Mouse (Mus musculus) gastrocnemius, postnatal 36 days (tissue): ENCODE results near the gene Tmem88. TPM values are rescaled to one million over a fixed set of nuclear protein-coding genes. Genes with fewer than 3 reads are reported as not detected.

ENCODE experiments used
- DNase-seq, 2 experiments: peaks; one replicate each; pipeline ENCODE4 v3.0.0; 2022
- intact Hi-C: fragments of 180-260 bp; cut with DNase I; formaldehyde crosslinking; loops from one replicate; pipeline ENCODE4 v1.15.1; 2025
- total RNA-seq, 2 experiments: library from RNA; stranded (reverse); gene quantifications; 2 replicates each; pipeline ENCODE4 v1.2.3; 2021

Gene Tmem88
- total RNA-seq, 2 experiments from 2014 or later, result 6.3 to 7.9 TPM

DNA sequence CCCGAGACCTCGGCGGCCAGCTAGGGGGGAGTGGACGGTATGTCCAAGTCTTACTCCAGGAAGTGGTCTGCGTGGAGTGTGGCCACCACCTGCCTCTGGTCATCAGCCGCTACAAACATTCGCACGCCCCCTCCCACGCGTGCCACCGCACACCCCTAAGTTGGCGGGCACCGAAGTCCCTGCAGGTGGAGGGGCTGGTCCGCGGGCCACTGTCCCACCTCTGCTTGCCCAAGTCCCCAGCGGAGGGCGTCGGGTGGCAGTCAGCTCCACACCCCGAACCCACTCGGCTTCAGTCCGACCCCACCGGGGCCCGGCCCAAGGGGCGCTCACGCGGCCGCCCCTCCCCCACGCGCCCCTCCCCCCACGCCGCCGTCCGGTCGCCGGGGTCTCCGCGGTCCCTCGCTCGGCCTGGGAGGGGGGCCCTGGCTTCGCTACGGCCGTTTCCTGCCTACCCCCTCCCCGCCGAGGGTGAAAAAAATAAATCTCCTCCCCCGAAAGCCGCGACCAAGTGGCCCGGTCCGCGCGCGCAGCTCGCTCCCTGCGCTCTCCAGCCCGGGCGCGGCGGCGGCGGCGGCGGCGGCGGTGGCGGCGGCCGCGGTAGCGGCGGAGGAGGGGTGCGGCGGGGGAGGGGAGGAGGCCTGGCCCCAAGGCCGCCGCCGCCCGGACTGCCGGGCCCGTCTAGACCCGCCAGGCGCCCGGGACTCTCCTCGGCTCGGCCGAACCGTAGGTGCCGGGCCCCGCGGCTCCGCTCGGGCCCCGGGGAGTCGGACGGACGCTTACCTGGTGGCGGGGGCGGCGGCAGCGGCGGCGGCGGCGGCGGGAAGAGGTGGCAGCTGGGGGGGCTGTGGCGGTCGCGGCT is 29.4 kb downstream of the Tmem88 start:
- DNase-seq, result peak in 1 of 2 experiments; percentile 39
- intact Hi-C loops, result loop anchor here (5.0 kb wide), 1 partner anchor 46 kb away; the partner anchor contains the start of genes Cntrob and Trappc1

GRCm38 (mm10) chr11:69367616-69368355 is 30.2 kb downstream of the Tmem88 start:
- DNase-seq, result no peak
- intact Hi-C loops, result loop anchor here (5.0 kb wide), 1 partner anchor 45 kb away; the partner anchor contains the start of genes Cntrob and Trappc1

DNA sequence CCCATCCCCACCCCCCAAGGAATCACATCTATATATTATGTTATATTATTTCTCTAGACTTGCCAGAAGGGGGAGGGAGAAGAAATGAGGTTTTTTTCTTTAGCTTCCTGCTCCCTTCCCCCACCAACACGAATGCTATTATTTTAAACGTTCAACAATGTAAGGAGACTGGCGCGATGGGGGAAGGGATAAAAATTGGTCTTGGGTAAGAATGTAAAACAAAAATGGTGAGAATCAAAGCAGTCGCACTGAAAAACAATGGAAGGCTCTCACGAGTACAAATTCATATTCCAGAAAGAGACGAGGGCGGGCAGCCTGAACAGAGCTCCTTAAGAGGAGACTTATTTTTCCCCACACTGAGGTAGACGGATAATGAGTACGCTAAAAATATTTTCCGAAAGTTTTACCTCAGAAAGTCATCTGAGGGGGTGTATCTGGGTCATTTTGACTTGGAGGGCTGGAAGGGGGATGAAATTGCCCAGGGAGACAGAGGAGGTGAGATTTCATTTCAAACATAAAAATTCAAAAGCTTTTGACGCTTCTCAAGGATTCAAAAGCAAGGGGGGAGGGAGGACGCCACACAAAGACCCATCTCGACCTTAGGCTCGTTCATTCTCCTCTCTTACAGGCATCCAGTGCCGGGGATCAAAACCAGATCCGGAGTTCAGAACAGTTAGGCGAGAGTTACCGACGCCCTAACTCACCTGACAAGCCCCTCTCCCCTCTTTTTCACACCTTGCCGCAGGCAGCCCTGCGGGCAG is 31.0 kb downstream of the Tmem88 start:
- DNase-seq, result no peak
- intact Hi-C loops, result loop anchor here (5.0 kb wide), 1 partner anchor 45 kb away; the partner anchor contains the start of genes Cntrob and Trappc1

- intact Hi-C loops, result loop anchor here (5.0 kb wide), 1 partner anchor 44 kb away; the partner anchor contains the start of genes Cntrob and Trappc1
- peak; percentile 90 to 94 for DNase-seq
Observed at GRCm38 (mm10) chr11:69366157-69366854, 31.7 kb downstream of the Tmem88 start.

GRCm38 (mm10) chr11:69365722-69366121 is 32.3 kb downstream of the Tmem88 start:
- no peak for DNase-seq
- intact Hi-C loops, result loop anchor here (5.0 kb wide), 1 partner anchor 43 kb away; the partner anchor contains the start of genes Cntrob and Trappc1

GRCm38 (mm10) chr11:69364910-69365309 is 33.1 kb downstream of the Tmem88 start:
- intact Hi-C loops, result loop anchor here (5.0 kb wide), 1 partner anchor 43 kb away; the partner anchor contains the start of genes Cntrob and Trappc1
- peak; percentile 95 for DNase-seq

GRCm38 (mm10) chr11:69364376-69364775 is 33.7 kb downstream of the Tmem88 start:
- intact Hi-C loops, result no loop called here
- no peak for DNase-seq

DNA sequence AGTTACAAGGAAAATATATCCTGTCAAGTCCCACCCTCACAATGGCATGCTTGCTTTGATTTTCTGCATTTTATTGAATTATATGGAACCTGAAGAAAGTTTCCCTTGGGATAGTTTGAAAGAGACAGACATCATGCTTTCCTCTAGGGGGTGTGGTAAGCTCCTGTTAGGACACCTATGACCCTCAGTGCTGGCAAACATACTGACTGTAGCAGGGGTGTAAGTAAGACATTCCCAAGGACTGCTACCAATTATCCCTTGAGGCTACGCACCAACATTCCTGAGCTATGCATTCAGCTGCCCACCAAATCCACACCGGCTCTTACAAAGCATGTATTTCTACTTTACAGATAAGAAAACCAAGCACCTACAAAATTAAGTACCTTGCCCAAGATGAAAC is 35.6 kb downstream of the Tmem88 start:
- intact Hi-C loops, result no loop called here
- no peak for DNase-seq

- intact Hi-C loops, result no loop called here
- no peak for DNase-seq
Observed at GRCm38 (mm10) chr11:69362021-69362420, 36.0 kb downstream of the Tmem88 start.

DNA sequence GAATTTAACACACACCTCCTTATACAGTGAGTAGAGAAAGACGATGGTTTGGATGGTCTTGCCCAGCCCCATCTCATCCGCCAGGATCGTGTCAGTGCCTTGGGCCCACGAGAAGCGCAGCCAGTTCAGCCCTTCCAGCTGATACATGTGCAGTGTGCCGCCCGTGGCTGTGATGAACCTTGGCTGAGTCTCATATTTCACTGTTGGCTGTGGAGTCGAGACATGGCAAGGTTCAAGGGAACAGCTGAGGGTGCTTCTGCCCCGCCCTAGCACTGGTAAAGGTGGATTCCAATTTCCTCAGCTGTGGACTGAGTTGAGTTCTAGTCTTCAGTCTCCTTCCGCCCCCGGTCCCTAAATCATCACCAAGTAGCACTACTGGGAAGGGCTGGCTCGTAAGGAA is 40.3 kb downstream of the Tmem88 start:
- DNase-seq, result peak in 1 of 2 experiments; percentile 16
- intact Hi-C loops, result loop anchor here (1.0 kb wide), 1 partner anchor 30 kb away; no protein-coding TSS in a partner anchor

DNA sequence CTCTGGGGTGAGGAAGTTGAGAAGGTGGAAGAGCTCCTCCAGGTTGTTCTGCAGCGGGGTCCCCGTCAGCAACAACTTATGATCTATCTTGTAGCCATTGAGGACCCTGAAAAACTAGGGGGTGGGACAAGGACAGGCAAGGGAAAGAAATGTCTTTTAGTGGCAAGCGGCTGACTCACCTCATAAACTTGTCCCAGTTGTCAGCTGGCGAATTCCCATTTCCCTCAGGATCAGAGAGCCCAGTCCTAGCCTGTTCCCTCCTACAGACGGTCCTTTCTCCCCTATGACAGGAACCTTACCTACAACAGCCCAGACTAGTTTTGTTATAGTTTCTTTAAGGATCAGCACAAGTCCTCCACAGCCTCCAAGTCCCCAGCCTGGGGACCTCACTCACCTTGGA is 41.5 kb downstream of the Tmem88 start:
- intact Hi-C loops, result no loop called here
- DNase-seq, result no peak

Other genes with a start within 250 kb of the Tmem88 start
- not detected for gene Alox12b, start 241.2 kb downstream of the Tmem88 start, total RNA-seq
- not detected for gene Alox8, start 200.4 kb downstream of the Tmem88 start, total RNA-seq
- not detected for gene Gucy2e, start 161.2 kb downstream of the Tmem88 start, total RNA-seq
- 1 to 10 TPM; 1.4 TPM for gene Cntrob, start 74.5 kb downstream of the Tmem88 start, total RNA-seq
- gene Trappc1, start 74.3 kb downstream of the Tmem88 start, total RNA-seq, result 10 to 100 TPM; 40.1 to 41.8 TPM
- under 1 TPM in 1 of 2 experiments, not detected in 1; 0.10 TPM for gene Kcnab3, start 72.0 kb downstream of the Tmem88 start, total RNA-seq
- under 1 TPM; 0.12 to 0.26 TPM for gene Rnf227, start 57.8 kb downstream of the Tmem88 start, total RNA-seq
- gene Chd3, start 28.8 kb downstream of the Tmem88 start, total RNA-seq, result 10 to 100 TPM in 1 of 2 experiments, 1 to 10 TPM in 1; 7.6 to 11.2 TPM
- gene Naa38, start 2.7 kb downstream of the Tmem88 start, total RNA-seq, result 10 to 100 TPM; 58.8 to 67.0 TPM
- 10 to 100 TPM; 24.6 to 26.2 TPM for gene Cyb5d1, start 2.6 kb downstream of the Tmem88 start, total RNA-seq
- 10 to 100 TPM; 23.0 to 27.2 TPM for gene Kdm6b, start 15.4 kb upstream of the Tmem88 start, total RNA-seq
- gene Dnah2, start 150.9 kb upstream of the Tmem88 start, total RNA-seq, result under 1 TPM; 0.13 to 0.27 TPM
- under 1 TPM; 0.23 to 0.62 TPM for gene Efnb3, start 162.0 kb upstream of the Tmem88 start, total RNA-seq
- gene Wrap53, start 182.0 kb upstream of the Tmem88 start, total RNA-seq, result 1 to 10 TPM; 2.6 to 2.8 TPM
- gene Trp53, start 182.1 kb upstream of the Tmem88 start, total RNA-seq, result 10 to 100 TPM; 10.7 to 15.8 TPM
- gene Atp1b2, start 207.7 kb upstream of the Tmem88 start, total RNA-seq, result 100 to 1,000 TPM; 380 to 461 TPM
- not detected for gene Shbg, start 219.7 kb upstream of the Tmem88 start, total RNA-seq
- gene Sat2, start 223.8 kb upstream of the Tmem88 start, total RNA-seq, result 1 to 10 TPM; 3.0 to 3.2 TPM
- 10 to 100 TPM; 77.7 to 91.9 TPM for gene Fxr2, start 234.8 kb upstream of the Tmem88 start, total RNA-seq